Mouse (Mus musculus) NIH3T3 (cell line): ENCODE measurements around the gene 9130213A22Rik.

Experiments used
- DNase-seq: peaks from one replicate; pipeline ENCODE4 v3.0.0-alpha.2; 2012; ENCODE audit warnings: low read depth

9130213A22Rik gene

DNA sequence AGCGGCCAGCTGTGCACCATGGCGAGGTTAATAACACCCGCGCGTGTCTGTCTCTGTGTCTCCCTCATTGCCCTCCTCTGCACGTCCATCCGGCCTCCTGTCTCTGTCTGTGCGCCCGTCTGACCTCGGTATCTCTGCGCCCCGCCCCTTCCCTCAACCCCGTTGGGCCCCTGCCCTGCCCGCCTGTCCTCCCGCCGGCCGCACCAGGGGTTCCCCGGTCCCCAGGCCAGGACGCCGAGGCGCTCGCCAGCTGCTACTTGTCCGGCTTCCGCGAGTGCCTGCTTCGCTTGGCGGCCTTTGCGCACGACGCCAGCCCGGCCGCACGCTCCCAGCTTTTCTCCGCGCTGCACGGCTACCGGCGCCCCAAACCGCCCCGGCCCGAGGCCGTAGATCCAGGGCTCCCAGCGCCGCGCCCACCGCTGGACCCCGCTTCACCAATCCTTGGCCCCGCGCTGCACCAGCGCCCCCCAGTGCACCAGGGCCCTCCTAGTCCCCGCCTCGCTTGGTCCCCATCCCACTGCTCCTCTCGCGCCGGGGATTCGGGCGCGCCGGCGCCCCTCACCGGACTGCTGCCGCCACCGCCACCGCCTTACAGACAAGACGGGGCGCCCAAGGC lies at the start of gene 9130213A22Rik:
TSS of gene 9130213A22Rik (minus strand) at position 254 of the 616 bp plus-strand sequence.
- peak; percentile 97 for DNase-seq

DNA sequence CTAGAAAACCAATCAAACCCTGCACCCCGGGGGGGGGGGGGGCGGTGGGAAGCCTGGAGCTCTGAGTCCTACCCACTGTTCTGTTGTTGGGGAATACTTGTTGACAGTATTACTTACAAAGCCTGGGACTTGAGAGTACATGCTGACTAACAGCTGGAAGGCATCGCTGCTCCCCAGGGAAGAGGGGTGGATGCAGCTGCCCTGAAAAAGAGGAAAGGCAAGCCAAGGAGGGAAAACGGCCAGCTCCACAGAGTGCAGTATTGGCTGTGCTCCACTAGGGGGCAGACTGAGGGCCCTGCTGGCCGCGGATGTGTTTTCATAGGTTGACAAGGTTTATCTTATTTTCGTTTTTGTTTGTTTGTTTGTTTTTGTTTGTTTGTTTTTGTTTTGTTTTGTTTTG lies 49.2 kb upstream of the 9130213A22Rik start:
- peak; percentile 88 for DNase-seq

DNA sequence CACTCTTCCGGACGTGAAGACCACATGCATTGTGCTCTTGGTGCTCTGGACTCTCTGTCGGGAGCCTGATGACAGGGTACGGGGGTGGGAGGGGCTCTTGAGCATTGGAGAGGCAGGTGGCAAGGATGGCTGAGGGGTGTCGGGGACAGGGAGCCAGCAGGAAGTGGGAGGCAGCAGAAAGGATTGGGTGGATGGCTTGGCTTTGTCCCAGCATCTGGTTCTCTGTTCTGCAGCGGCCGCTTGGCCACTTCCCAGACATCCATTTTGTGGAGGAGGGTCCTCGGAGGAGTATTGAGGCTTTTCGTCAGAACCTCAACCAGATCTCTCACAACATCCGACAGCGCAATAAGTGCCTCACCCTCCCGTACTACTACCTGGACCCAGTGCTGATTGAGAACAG lies 46.9 kb upstream of the 9130213A22Rik start:
- no peak for DNase-seq

DNA sequence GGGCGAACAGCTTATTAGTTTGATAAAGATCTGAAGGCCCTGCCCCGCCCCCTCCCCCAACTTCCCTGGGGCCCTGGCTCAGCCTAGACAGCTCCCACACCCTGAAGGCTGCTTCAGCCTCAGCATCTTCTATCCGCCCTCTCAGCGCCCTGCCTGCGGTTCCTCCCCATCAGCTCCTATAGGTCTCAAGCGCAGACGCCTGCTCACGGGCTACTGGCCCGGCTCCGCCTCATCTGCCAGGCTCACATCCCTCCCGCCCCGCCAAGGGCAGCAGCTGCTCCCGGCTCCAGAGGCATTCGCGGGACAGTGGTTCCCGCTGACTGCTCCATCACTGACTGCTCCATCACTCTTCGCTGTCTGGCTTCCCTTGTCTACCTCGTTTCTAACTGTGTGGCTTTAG lies 34.4 kb upstream of the 9130213A22Rik start, which contains the start of gene Alox12b:
TSS of gene Alox12b (plus strand) at position 190 of the 400 bp plus-strand sequence.
- no peak for DNase-seq

DNA sequence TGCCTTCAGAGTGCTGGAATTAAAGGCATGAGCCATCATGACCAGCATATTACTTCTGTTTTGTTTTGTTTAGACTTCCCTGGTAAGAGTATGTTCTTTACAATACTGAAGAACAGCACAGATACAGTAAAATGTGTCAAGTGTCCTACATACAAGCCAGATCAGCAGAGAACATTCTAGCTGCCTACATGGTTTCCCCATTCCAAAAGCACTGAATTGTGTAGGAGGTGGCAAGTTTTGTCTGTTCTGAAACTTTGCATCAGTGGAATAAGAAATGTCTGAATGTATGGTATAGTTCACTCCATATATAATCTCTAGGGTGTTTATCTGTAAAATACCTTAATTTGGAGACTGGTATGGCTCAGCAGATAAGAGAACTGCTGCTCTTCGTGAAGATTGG lies 33.0 kb upstream of the 9130213A22Rik start:
- no peak for DNase-seq

DNA sequence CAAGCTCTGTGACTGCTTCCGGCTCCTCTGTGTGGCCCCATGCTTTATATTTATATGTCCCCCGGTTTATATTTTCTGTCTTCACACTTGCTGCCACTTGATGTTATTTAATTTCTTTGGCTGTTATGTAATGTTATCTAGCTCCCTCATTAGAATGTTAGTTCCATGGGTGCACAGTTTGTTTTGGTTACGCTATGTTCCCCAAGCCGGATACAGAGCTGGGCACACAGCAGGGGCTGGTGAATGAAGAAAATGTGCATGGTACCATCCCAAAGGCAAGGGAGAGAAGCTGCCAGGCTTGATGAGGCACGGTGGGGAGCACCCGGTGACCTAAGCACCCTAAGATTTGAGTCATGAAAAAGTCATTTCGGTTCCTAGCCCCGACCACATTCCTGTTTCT lies 31.4 kb upstream of the 9130213A22Rik start:
- DNase-seq, result no peak

DNA sequence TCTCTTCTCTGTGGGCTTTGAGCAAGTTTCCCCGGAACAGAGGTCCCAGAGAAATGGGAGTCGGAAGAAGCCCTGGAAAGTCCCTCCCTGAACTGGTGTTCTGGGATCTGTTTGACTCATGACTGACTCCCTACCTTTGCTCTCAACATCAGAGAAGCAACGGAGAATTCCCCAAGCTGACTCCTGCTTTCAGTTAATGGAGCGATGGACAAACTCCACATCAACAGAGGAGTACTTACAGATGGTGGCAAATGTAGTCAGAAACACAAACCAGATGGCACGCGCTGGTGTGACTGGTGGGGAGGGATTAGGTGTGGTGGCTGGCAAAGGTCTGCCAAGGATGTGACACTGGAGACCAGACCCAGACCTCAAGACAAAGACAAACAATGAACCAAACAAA lies 28.6 kb upstream of the 9130213A22Rik start:
- no peak for DNase-seq

DNA sequence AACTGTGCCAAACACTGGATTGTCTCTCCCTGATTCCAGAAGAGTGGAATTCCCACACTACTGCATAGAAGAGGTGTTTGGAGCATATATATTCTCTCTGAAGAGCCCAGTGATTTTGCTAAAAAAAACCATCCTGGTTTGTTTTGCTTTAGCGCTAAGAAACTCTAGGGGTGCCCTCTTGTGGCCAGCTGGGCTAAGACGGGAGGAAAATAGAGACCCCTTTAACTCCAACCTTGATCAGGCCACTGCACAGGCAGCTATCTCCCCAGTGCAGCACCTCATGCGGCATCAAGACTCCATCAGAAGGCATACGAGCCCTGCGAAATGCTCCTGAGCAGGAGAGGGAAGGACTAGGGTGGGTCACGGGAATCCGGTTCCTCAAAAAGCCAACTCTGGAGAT lies 28.1 kb upstream of the 9130213A22Rik start:
- DNase-seq, result peak; percentile 80

DNA sequence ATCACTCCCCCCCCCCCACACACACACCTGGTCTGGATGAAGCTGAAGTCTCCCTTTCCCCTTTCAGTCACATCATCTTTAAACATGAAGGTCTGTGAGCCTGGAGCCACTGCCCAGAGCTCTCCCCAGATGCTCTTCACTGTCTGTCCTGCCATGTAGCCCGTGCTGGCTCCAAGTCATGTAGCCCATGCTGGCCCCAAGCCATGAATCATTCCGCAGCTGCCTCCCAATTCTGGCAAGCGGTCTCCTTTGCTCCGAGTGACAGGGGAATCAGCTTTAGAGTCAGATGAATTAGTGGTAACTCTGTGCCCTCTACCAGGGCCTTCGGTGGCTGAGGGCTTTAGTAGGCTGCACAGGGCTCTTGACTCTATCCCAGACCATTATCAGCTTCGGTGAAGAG lies 27.3 kb upstream of the 9130213A22Rik start:
- DNase-seq, result peak; percentile 39

DNA sequence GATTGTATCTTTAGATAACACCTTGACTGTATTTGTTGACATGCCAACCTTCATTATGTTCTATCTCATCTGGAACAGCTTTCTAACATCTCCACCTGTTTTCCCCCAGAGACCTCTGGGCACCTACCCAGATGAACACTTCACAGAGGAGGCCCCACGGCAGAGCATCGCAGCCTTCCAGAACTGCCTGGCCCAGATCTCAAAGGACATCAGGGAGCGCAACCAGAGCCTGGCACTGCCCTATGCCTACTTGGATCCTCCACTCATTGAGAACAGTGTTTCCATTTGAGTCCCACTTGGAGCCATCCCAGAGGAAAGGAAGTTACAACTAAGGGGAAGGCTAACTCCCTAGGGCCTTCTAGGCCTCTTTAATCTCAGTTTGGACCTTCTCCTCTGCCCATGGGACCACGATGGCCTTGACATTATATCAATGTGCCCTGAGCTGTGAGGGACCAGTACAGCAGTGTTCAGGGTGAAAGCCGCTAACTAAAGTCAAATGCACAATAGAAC lies 26.1 kb upstream of the 9130213A22Rik start:
- DNase-seq, result no peak

DNA sequence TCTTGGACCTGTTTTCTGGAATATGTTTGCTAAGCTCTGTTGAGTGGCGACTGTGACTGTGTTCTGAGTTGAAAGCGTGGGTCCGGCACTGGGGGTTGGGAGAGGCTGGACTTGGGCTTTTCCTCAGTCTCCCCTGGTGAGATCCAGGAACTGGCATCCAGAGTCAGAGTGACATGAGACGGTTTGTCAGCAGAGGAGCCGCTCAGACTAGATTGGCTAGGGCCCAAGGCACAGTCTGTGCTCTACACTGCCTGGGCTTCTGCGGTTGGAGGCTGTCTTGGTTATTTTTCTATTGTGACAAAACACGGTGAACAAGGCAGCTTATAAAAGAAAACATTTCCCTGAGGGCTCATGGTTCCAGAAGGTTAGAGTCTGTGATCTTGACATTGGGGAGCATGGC lies 25.2 kb upstream of the 9130213A22Rik start:
- no peak for DNase-seq

DNA sequence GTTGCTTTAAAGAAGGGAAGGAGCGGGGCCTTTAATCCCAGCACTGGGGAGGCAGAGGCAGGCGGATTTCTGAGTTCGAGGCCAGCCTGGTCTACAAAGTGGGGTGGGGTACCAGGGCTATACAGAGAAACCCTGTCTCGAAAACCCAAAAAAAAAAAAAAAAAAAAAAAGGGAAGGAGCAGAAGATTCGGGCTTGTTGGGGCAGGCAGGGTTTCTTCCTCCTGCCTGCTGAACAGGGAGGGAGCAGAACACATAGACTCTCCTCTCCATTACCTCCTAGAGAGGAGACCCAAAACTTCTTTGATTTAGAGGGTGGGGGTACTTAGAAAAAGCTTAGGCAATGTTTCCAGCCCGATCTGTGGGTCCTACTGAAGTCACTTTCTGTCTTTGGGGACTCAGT lies 13.0 kb upstream of the 9130213A22Rik start:
- DNase-seq, result no peak

DNA sequence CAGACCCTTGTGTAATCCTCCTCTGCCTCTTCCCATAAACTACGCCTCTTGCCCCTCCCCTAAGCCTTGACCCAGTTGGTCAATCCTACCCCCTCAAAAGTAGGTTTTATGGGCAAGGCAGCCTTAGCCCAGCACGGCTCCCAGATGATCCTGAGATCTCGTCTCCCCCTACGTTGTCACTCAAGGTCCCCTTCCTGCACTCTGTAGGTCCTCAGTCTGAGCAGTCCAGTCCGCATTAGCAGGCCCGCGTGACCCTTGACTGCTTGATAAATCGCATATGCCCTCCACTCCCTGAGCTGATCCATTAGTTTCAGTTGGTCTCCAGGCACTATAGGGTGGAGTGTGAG lies 12.2 kb upstream of the 9130213A22Rik start:
- no peak for DNase-seq

DNA sequence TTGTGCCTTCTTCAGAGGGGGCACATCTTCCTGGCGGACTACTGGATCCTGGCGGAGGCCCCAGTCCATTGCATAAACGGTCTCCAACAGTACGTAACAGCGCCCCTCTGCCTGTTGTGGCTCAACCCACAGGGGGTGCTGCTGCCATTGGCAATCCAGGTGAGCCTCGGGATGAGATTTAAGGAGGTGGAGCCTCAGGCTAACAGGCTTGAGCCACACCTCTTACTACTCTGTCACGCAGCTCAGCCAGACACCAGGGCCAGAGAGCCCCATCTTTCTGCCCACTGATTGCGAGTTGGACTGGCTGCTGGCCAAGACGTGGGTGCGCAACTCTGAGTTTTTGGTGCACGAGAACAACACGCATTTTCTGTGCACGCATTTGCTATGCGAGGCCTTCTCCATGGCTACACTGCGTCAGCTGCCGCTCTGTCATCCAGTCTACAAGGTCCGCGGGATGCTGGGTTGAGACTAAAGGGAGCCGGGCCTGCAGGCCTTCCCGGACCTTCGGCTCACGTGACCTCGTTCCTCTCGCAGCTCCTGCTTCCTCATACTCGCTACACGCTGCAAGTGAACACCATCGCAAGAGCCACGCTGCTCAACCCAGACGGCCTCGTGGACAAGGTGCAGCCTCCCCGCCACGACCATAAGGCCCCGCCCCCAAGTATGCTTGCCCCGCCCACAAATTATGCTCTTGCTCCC lies 11.7 kb upstream of the 9130213A22Rik start:
- no peak for DNase-seq

DNA sequence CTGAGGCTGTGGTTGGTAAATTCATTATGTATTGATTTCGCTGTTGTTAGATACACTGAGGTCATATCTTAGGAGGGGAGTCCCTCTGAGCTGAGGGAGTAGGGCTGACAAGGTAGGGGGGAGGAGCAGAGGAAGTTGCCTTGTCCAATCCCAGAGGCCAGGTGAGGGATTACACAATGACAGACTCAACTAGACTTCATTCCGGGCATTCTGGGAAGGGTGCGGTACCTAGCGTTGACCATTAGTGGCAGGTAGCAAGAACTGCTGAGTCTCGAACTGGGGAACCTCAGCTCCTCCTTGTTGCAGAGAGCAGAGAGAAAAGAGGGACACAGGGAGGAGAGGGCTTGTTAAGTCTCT lies 11.2 kb upstream of the 9130213A22Rik start:
- no peak for DNase-seq

DNA sequence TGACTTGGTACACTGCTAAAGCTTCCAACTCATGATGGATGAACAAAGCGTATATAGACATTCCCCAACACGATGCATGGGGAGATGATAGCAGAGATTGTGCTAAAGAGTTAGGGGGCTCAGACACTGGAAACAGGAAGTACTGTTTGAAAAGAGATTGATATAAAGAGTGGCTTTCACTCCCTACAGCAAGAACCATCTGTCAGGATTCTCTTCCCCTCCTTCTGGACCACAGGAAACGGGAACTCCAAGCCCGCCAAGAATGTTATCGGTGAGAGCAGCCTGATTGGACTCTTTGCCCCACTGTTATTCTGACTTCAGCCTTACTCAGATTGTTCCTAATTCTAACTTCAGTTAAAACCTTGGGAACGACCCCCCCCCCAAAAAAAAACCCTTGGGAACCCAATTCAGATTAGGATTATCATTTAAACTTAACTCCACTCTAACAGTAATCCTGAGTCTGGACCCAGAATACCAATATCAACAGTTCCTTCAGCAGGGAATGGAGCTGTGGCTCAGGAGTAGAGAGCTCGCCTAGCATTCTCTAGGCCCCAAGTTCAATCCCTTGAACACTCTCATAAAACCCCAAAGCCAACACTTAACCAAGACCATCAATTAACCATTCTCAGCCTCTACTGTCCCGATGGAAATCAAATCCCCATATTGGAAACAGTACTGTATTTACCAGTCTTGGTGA lies 6.2 kb upstream of the 9130213A22Rik start:
- no peak for DNase-seq

DNA sequence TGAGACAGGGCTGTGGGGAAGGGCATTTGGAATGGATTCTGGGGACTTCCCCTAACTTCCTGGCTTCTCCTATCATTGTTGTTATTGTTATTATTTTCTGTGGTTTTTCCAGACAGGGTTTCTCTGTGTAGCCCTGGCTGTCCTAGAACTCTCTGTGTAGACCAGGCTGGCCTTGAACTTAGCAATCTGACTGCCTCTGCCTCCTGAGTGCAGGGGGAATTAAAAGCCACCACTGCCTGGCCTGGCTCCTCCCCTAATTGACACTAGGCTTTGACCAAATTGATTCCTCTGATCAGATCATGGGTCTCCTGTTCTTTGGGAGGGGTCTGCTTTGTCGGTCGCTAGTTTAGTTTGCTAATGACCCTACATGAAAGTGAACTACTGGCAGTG lies 4.3 kb upstream of the 9130213A22Rik start:
- DNase-seq, result no peak

DNA sequence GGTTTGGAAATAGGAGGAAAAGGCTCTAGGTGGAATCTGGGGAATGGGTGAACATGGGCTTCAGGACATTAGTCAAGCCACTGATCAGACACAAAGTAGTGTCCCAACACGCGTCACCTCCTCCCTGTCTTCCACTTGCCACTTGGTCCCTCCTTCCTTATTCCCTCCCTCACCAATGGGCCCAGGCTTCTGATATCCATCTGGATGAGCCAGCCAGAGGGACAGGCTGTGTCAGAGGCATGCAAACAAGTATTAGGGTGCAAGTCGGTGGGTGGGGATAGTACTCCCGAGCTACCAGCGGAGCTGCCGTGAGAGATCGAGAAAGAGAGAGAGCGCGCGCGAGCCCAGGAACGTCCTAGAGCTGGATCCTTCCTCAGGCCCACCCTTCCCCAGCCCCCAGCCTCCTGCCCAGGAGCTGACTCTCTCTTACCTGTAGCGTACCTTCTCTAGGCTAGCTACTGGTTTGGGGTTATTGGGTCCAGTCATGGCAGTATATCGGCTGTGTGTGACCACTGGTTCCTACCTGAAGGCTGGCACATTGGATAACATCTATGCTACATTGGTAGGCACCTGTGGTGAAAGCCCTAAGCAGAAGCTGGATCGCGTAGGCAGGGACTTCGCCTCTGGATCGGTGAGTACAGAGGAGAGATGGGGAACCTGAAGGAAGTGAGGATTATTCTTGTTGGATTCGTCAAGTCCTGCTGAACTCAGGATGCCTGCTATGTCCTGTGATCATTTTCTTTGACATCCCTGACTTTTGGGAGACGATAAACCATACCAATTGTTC lies 3.7 kb upstream of the 9130213A22Rik start:
- DNase-seq, result no peak

DNA sequence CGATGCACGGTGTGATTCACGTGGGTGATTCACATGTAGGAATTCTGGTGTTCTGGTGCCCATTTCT lies 3.3 kb upstream of the 9130213A22Rik start, which contains the start of gene Aloxe3:
TSS of gene Aloxe3 (plus strand) at position 45 of the 67 bp plus-strand sequence.
- DNase-seq, result no peak

DNA sequence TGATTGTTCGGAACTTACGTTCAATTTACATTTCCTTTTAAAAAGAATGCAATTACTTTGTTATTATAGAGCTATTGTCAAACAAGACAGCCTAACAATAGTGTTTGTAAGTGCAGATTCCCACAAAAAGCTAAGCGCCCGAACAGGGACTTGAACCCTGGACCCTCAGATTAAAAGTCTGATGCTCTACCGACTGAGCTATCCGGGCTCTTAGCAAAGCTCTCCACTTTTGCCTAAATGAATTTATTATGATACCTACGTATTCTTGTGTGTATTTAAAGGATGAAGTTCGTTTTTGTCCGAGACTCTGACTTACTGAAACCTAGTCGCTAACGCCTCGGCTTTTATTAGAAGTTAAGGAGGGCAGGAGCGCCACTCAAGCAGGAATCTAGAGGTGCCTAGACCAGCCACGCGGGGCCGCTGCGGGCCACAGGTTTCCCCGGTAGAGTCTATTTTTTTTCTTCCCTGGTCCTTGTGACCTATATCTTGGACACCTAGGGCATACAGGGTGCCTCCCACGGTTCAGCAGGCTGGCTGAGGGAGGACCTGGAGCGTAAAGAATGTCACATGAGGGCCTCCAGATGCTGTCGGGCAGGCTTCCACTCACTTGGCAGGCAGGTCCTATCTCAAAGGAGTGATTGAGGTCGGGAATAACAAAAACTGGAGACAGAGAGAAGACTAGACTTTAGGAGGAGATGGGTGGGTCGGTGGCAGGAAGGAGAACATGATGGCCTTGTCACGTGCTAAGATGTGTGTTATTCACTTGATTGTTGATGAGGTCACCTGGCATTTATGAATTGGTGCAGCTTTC lies 2.9 kb upstream of the 9130213A22Rik start:
- peak; percentile 92 for DNase-seq

DNA sequence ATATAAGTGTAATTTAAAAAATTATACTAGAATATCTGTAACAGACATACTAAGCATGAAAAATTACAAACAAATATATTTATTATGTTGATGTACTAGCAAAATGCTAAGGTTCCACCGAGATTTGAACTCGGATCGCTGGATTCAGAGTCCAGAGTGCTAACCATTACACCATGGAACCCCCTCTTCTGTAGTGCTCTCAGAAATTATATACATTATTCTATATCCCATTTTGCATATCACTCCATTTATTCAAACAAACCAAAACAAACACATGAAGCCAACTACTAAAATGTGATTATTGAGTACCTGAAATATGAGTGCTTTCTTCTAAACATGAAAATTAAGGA lies 2.1 kb upstream of the 9130213A22Rik start:
- peak; percentile 88 for DNase-seq
